Mouse (Mus musculus): ENCODE measurements at regions not wholly inside any gene's neighbourhood (a gene's known extent, or its start where the extent isn't known, plus 50 kb on each side); places are given as distances from the start of the nearest gene placed in this dataset.

DNA sequence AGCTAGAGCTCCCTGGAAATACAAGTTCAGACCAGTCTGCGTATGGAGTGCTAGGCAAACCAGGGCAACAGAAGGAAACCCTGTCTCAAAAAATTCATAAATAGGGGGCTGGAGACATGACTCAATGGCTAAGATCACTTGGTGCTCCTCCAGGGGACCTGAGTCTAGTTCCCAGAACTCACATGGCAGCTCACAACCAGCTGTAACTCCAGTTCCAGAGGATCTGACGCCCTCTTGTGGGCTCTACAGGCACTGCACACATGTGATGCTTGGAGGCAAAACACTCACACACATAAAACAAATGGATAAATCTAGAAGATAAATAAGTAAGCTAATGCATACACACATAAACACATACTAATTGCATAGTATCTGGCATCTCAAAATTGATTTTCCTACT, 59.1 kb upstream of the Ephb1 start:
- H3K9me3 ChIP-seq (replicated peaks) = no peaks in the 10 kb centered on the region
- no peak overlapping the region for H3K27ac ChIP-seq
- no peak overlapping the region for H3K9ac ChIP-seq
- no peak overlapping the region for H3K4me3 ChIP-seq
- no peak for ATAC-seq (replicated peaks; ENCODE audit: insufficient number of reproducible peaks, insufficient read depth, low FRiP score, low read depth)
- no peak overlapping the region for H3K4me2 ChIP-seq
- 53% methylated on average over 2 of the region's 2 CpGs for WGBS
- no peaks in the 10 kb centered on the region for H3K36me3 ChIP-seq
- no peaks in the 10 kb centered on the region for H3K4me1 ChIP-seq (replicated peaks)
- no peaks in the 10 kb centered on the region for H3K27me3 ChIP-seq

DNA sequence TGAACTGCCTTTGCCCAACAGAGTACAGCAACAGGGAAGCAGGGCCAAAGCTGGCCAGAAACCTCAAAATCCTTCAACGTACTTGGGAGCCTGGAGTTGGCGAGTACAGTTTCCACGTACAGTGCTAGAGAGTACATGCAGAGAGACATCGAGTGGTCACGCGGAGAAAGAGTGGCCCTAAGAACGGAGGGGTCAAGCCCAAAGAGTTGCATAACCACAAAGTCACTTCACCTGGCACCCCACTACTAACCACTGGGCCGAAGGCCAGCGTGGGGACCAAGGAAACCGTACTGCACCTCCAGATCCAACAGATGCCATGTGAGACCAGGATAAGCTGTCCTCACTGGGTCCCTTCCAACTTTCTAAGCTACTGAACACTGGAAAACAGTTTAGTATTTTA, 56.2 kb upstream of the Ephb1 start:
- ATAC-seq (replicated peaks; ENCODE audit: insufficient number of reproducible peaks, insufficient read depth, low FRiP score, low read depth) = no peak
- Histone ChIP-seq H3K27ac (no peak overlapping the region), H3K27me3 (no peaks in the 10 kb centered on the region), H3K4me1 (replicated peaks) (0 out of 2 replicates have a peak, but pooled peaks cover 3% of the 10 kb centered on the region), H3K9ac (no peak overlapping the region), H3K36me3 (no peaks in the 10 kb centered on the region), H3K9me3 (replicated peaks) (no peaks in the 10 kb centered on the region), H3K4me2 (no peak overlapping the region), H3K4me3 (no peak overlapping the region)
- 90% methylated on average over 10 of the region's 10 CpGs for WGBS

DNA sequence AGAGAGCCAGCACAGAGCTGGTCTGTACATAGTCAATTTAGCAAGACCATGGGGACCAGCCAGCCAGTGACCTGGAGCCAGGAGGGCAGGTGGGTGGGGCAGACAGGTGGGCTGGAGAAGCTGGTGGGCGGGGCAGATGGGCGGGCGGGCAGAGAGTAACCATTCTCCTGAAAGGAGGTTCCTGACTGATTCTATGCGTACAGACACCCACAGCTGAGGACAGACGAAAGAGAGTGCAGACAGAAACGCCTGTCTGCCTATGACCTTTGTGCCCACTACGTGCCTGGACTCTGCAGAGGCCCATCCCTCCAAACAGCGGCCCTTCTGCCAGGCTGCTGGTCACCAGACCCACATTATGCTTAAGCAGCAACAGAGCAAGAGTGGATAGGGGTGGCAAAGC, 51.5 kb upstream of the Ephb1 start:
- peaks cover 8% of the 10 kb centered on the region; the same call in 1 of the 2 replicates for H3K4me1 ChIP-seq (replicated peaks)

More for the DNA sequence above, 51.5 kb upstream of the Ephb1 start:
- Histone ChIP-seq H3K27me3 (peaks cover 20% of the 10 kb centered on the region), H3K27ac (no peak overlapping the region), H3K9me3 (replicated peaks) (no peaks in the 10 kb centered on the region), H3K36me3 (no peaks in the 10 kb centered on the region), H3K4me2 (no peak overlapping the region), H3K4me3 (no peak overlapping the region), H3K9ac (no peak overlapping the region)
- no peak for ATAC-seq (replicated peaks; ENCODE audit: insufficient number of reproducible peaks, insufficient read depth, low FRiP score, low read depth)
- 28% methylated on average over 8 of the region's 8 CpGs for WGBS

Data from heart, embryonic 15.5 days (tissue).